Mouse (Mus musculus): ENCODE data around the gene Sorbs1.

DNA sequence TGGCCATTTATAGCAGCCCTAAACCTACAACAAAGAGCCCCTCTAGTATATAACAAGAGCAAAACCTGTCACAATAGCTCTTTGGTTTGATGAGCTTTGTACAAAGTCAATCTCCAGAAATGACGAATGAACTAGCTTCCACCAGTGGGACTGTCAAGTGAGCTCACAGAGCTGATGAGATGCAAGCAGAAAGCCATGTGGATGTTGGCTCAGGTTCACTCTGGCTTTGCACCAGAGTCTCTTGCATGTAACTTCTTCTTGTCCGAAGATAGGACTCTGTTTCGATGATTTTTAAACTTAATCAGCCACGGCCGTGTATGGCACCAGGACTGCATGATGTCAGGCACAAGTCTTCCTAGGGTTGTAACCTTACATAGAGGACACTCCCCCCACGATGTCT is 133.6 kb downstream of the Sorbs1 start:
- TF ChIP-seq CTCF (IDR thresholded peaks at IDR 0.05; ENCODE audit: low read depth, low read length) (no peak), POLR2A (IDR thresholded peaks at IDR 0.05; ENCODE audit: borderline replicate concordance, low read depth, low read length) (no peak)

All from bone marrow macrophage, adult 2 months (primary cell).